Mouse (Mus musculus) left cerebral cortex, postnatal 4 days (tissue): Measurements from ENCODE around the gene Trim72. TPM values are rescaled to one million over a fixed set of nuclear protein-coding genes. Genes with fewer than 3 reads are reported as not detected.
"Not testable (repeated sequence)": the region's sequence is repeated elsewhere in the genome, so short reads cannot be mapped to it uniquely, and the experiment has no call there.

Experiments used
- DNase-seq: peaks from one replicate; pipeline ENCODE4 v3.0.0-alpha.2; 2022
- intact Hi-C: fragments of 180-260 bp; cut with DNase I; formaldehyde crosslinking; loops from one replicate; pipeline ENCODE4 v1.15.1; 2025
- total RNA-seq, 2 experiments: library from RNA; stranded (reverse); gene quantifications; 2 replicates each; pipeline ENCODE4 v1.2.3; 2021

The Trim72 gene
- total RNA-seq, 2 experiments from 2014 or later, result 0.26 to 0.56 TPM

GRCm38 (mm10) chr7:128004487-128005362 is 976 bp downstream of the Trim72 start:
- intact Hi-C loops, result no loop called here
- DNase-seq, result no peak

- no peak for DNase-seq
- intact Hi-C loops, result no loop called here
These were observed 2.4 kb downstream of the Trim72 start for GRCm38 (mm10) chr7:128006193-128006592.

GRCm38 (mm10) chr7:128009715-128010340 is 6.1 kb downstream of the Trim72 start:
- no peak for DNase-seq
- intact Hi-C loops, result no loop called here

GRCm38 (mm10) chr7:128012136-128012780 is 8.5 kb downstream of the Trim72 start:
- intact Hi-C loops, result no loop called here
- no peak for DNase-seq

GRCm38 (mm10) chr7:128013116-128013515 is 9.4 kb downstream of the Trim72 start:
- intact Hi-C loops, result no loop called here

GRCm38 (mm10) chr7:128016134-128016533 is 12.4 kb downstream of the Trim72 start:
- DNase-seq, intact Hi-C loops: not testable (repeated sequence)

More at GRCm38 (mm10) chr7:128013116-128013515, 9.4 kb downstream of the Trim72 start:
- no peak for DNase-seq

- intact Hi-C loops, result no loop called here
These were observed 12.9 kb downstream of the Trim72 start for GRCm38 (mm10) chr7:128016650-128017049.

GRCm38 (mm10) chr7:128018275-128018674 is 14.5 kb downstream of the Trim72 start:
- no peak for DNase-seq
- intact Hi-C loops, result no loop called here

More at GRCm38 (mm10) chr7:128016650-128017049, 12.9 kb downstream of the Trim72 start:
- no peak for DNase-seq

- DNase-seq, result no peak
- intact Hi-C loops, result no loop called here
These were observed 15.4 kb downstream of the Trim72 start for GRCm38 (mm10) chr7:128019187-128019586.

- intact Hi-C loops, result no loop called here
- DNase-seq, result no peak
These were observed 19.2 kb downstream of the Trim72 start for GRCm38 (mm10) chr7:128022974-128023373.

GRCm38 (mm10) chr7:128023565-128023964 is 19.8 kb downstream of the Trim72 start:
- no peak for DNase-seq
- intact Hi-C loops, result no loop called here

- intact Hi-C loops, result no loop called here
- DNase-seq, result no peak
These were observed 20.6 kb downstream of the Trim72 start for GRCm38 (mm10) chr7:128024364-128024763.

GRCm38 (mm10) chr7:128024932-128025331 is 21.2 kb downstream of the Trim72 start:
- no peak for DNase-seq
- intact Hi-C loops, result no loop called here

GRCm38 (mm10) chr7:128025381-128025780 is 21.6 kb downstream of the Trim72 start:
- intact Hi-C loops, result no loop called here
- no peak for DNase-seq

GRCm38 (mm10) chr7:128031403-128031976 is 27.7 kb downstream of the Trim72 start:
- peak; percentile 13 for DNase-seq
- intact Hi-C loops, result no loop called here

GRCm38 (mm10) chr7:128032290-128032988 is 28.7 kb downstream of the Trim72 start:
- intact Hi-C loops, result no loop called here
- no peak for DNase-seq

- no peak for DNase-seq
- intact Hi-C loops, result no loop called here
These were observed 29.2 kb downstream of the Trim72 start for GRCm38 (mm10) chr7:128032989-128033293.

GRCm38 (mm10) chr7:128033616-128034015 is 29.9 kb downstream of the Trim72 start:
- intact Hi-C loops, result no loop called here
- no peak for DNase-seq

- intact Hi-C loops, DNase-seq: not testable (repeated sequence)
These were observed 38.5 kb downstream of the Trim72 start for GRCm38 (mm10) chr7:128042161-128042820.
